Mouse (Mus musculus): ENCODE measurements at regions not wholly inside any gene's neighbourhood (a gene's known extent, or its start where the extent isn't known, plus 50 kb on each side); places are given as distances from the start of the nearest gene placed in this dataset.

GRCm38 (mm10) chr10:35654548-35655180, 57.0 kb downstream of the Amd2 start:
- ATAC-seq (replicated peaks; ENCODE audit: insufficient number of reproducible peaks, low FRiP score, low TSS enrichment, low read depth) (no peak), DNase-seq (ENCODE audit: low spot score) (peak; percentile 25)
- Histone ChIP-seq H3K4me1 (ENCODE audit: control insufficient read depth, insufficient read depth, low read length) (no peaks in the 10 kb centered on the region), H3K4me2 (ENCODE audit: low read depth, low read length) (no peak overlapping the region), H3K9me3 (replicated peaks; ENCODE audit: control insufficient read depth, low read length) (no peaks in the 10 kb centered on the region), H3K4me3 (ENCODE audit: low read depth, low read length) (no peak overlapping the region), H3K36me3 (replicated peaks; ENCODE audit: control insufficient read depth, insufficient read depth, low read depth, low read length) (no peaks in the 10 kb centered on the region), H3K9ac (replicated peaks; ENCODE audit: low read length) (no peak overlapping the region), H3K27me3 (ENCODE audit: control insufficient read depth, insufficient read depth, low read length) (no peaks in the 10 kb centered on the region), H3K27ac (replicated peaks; ENCODE audit: low read depth, low read length) (no peak overlapping the region)

GRCm38 (mm10) chr10:35649930-35650329, 61.8 kb downstream of the Amd2 start:
- no peak for ATAC-seq (replicated peaks; ENCODE audit: insufficient number of reproducible peaks, low FRiP score, low TSS enrichment, low read depth)
- no peak overlapping the region for H3K9ac ChIP-seq (replicated peaks; ENCODE audit: low read length)
- no peak for DNase-seq (ENCODE audit: low spot score)
- H3K4me3 ChIP-seq (ENCODE audit: low read depth, low read length) = no peak overlapping the region
- H3K27ac ChIP-seq (replicated peaks; ENCODE audit: low read depth, low read length) = no peak overlapping the region
- no peak overlapping the region for H3K4me2 ChIP-seq (ENCODE audit: low read depth, low read length)
- no peaks in the 10 kb centered on the region for H3K4me1 ChIP-seq (ENCODE audit: control insufficient read depth, insufficient read depth, low read length)
- WGBS = 52% methylated on average over 2 of the region's 2 CpGs
- H3K9me3 ChIP-seq (replicated peaks; ENCODE audit: control insufficient read depth, low read length) = no peaks in the 10 kb centered on the region
- H3K36me3 ChIP-seq (replicated peaks; ENCODE audit: control insufficient read depth, insufficient read depth, low read depth, low read length) = no peaks in the 10 kb centered on the region
- no peaks in the 10 kb centered on the region for H3K27me3 ChIP-seq (ENCODE audit: control insufficient read depth, insufficient read depth, low read length)

GRCm38 (mm10) chr10:35620853-35621252, 90.8 kb downstream of the Amd2 start:
- H3K4me3 ChIP-seq (ENCODE audit: low read depth, low read length) = no peak overlapping the region
- H3K9ac ChIP-seq (replicated peaks; ENCODE audit: low read length) = no peak overlapping the region
- no peaks in the 10 kb centered on the region for H3K36me3 ChIP-seq (replicated peaks; ENCODE audit: control insufficient read depth, insufficient read depth, low read depth, low read length)
- ATAC-seq (replicated peaks; ENCODE audit: insufficient number of reproducible peaks, low FRiP score, low TSS enrichment, low read depth) (no peak), DNase-seq (ENCODE audit: low spot score) (no peak)
- H3K27me3 ChIP-seq (ENCODE audit: control insufficient read depth, insufficient read depth, low read length) = no peaks in the 10 kb centered on the region
- H3K4me1 ChIP-seq (ENCODE audit: control insufficient read depth, insufficient read depth, low read length) = no peaks in the 10 kb centered on the region
- 95% methylated on average over 1 of the region's 1 CpGs for WGBS
- no peaks in the 10 kb centered on the region for H3K9me3 ChIP-seq (replicated peaks; ENCODE audit: control insufficient read depth, low read length)
- no peak overlapping the region for H3K4me2 ChIP-seq (ENCODE audit: low read depth, low read length)
- no peak overlapping the region for H3K27ac ChIP-seq (replicated peaks; ENCODE audit: low read depth, low read length)

- 83% methylated on average over 1 of the region's 1 CpGs for WGBS
- ATAC-seq (replicated peaks; ENCODE audit: insufficient number of reproducible peaks, low FRiP score, low TSS enrichment, low read depth) (no peak), DNase-seq (ENCODE audit: low spot score) (no peak)
- Histone ChIP-seq H3K27me3 (ENCODE audit: control insufficient read depth, insufficient read depth, low read length) (no peaks in the 10 kb centered on the region), H3K4me2 (ENCODE audit: low read depth, low read length) (no peak overlapping the region), H3K9me3 (replicated peaks; ENCODE audit: control insufficient read depth, low read length) (no peaks in the 10 kb centered on the region), H3K9ac (replicated peaks; ENCODE audit: low read length) (no peak overlapping the region), H3K27ac (replicated peaks; ENCODE audit: low read depth, low read length) (no peak overlapping the region), H3K36me3 (replicated peaks; ENCODE audit: control insufficient read depth, insufficient read depth, low read depth, low read length) (no peaks in the 10 kb centered on the region), H3K4me3 (ENCODE audit: low read depth, low read length) (no peak overlapping the region), H3K4me1 (ENCODE audit: control insufficient read depth, insufficient read depth, low read length) (no peaks in the 10 kb centered on the region)
These were observed 125.4 kb downstream of the Amd2 start for GRCm38 (mm10) chr10:35586251-35586650.

Measured in embryonic facial prominence, embryonic 11.5 days (tissue).